Mouse (Mus musculus): ENCODE measurements at regions not wholly inside any gene's neighbourhood (a gene's known extent, or its start where the extent isn't known, plus 50 kb on each side); places are given as distances from the start of the nearest gene placed in this dataset.

GRCm38 (mm10) chr14:31891500-31892185 lies 61.2 kb upstream of the Ankrd28 start:
- Histone ChIP-seq H3K4me1 (peaks cover 15% of the 10 kb centered on the region), H3K9ac (replicated peaks) (no peak overlapping the region), H3K4me3 (no peak overlapping the region), H3K27ac (replicated peaks) (no peak overlapping the region), H3K9me3 (no peaks in the 10 kb centered on the region), H3K36me3 (no peaks in the 10 kb centered on the region), H3K4me2 (replicated peaks) (peak overlapping the region; percentile 27; the same call in 1 of the 2 replicates), H3K27me3 (no peaks in the 10 kb centered on the region)
- ATAC-seq (replicated peaks) = no peak
- 11% methylated on average over 16 of the region's 16 CpGs for WGBS

GRCm38 (mm10) chr14:31892186-31892510 lies 61.7 kb upstream of the Ankrd28 start:
- Histone ChIP-seq H3K27me3 (no peaks in the 10 kb centered on the region), H3K27ac (replicated peaks) (no peak overlapping the region), H3K4me3 (no peak overlapping the region), H3K9ac (replicated peaks) (no peak overlapping the region), H3K4me2 (replicated peaks) (no peak overlapping the region), H3K36me3 (no peaks in the 10 kb centered on the region), H3K9me3 (no peaks in the 10 kb centered on the region), H3K4me1 (peaks cover 15% of the 10 kb centered on the region)
- WGBS = 17% methylated on average over 6 of the region's 6 CpGs
- no peak for ATAC-seq (replicated peaks)

- no peaks in the 10 kb centered on the region for H3K36me3 ChIP-seq
- ATAC-seq (replicated peaks) = no peak
- H3K9me3 ChIP-seq = no peaks in the 10 kb centered on the region
- no peak overlapping the region for H3K9ac ChIP-seq (replicated peaks)
- H3K4me1 ChIP-seq = peaks cover 7% of the 10 kb centered on the region
- no peak overlapping the region for H3K4me3 ChIP-seq
- 86% methylated on average over 1 of the region's 1 CpGs for WGBS
- H3K27ac ChIP-seq (replicated peaks) = no peak overlapping the region
- no peak overlapping the region for H3K4me2 ChIP-seq (replicated peaks)
- no peaks in the 10 kb centered on the region for H3K27me3 ChIP-seq
Observed at GRCm38 (mm10) chr14:31896500-31896899, 66.0 kb upstream of the Ankrd28 start.

GRCm38 (mm10) chr14:31899504-31899903 lies 69.1 kb upstream of the Ankrd28 start:
- no peaks in the 10 kb centered on the region for H3K9me3 ChIP-seq
- H3K4me3 ChIP-seq = no peak overlapping the region
- ATAC-seq (replicated peaks) = no peak
- no peak overlapping the region for H3K4me2 ChIP-seq (replicated peaks)
- peaks cover 9% of the 10 kb centered on the region for H3K4me1 ChIP-seq
- H3K27ac ChIP-seq (replicated peaks) = no peak overlapping the region
- H3K36me3 ChIP-seq = no peaks in the 10 kb centered on the region
- no peaks in the 10 kb centered on the region for H3K27me3 ChIP-seq
- H3K9ac ChIP-seq (replicated peaks) = no peak overlapping the region
- 56% methylated on average over 8 of the region's 8 CpGs for WGBS

- Histone ChIP-seq H3K4me3 (no peak overlapping the region), H3K36me3 (no peaks in the 10 kb centered on the region), H3K27me3 (no peaks in the 10 kb centered on the region), H3K9me3 (no peaks in the 10 kb centered on the region), H3K27ac (replicated peaks) (no peak overlapping the region), H3K4me2 (replicated peaks) (no peak overlapping the region), H3K4me1 (peaks cover 9% of the 10 kb centered on the region), H3K9ac (replicated peaks) (no peak overlapping the region)
- WGBS = 61% methylated on average over 4 of the region's 4 CpGs
- ATAC-seq (replicated peaks) = no peak
Observed at GRCm38 (mm10) chr14:31899906-31900305, 69.5 kb upstream of the Ankrd28 start.

- Histone ChIP-seq H3K27me3 (no peaks in the 10 kb centered on the region), H3K9me3 (no peaks in the 10 kb centered on the region), H3K27ac (replicated peaks) (no peak overlapping the region), H3K9ac (replicated peaks) (no peak overlapping the region), H3K4me2 (replicated peaks) (no peak overlapping the region), H3K36me3 (no peaks in the 10 kb centered on the region), H3K4me3 (no peak overlapping the region), H3K4me1 (peaks cover 9% of the 10 kb centered on the region)
- WGBS = 8% methylated on average over 4 of the region's 4 CpGs
- ATAC-seq (replicated peaks) = no peak
Observed at GRCm38 (mm10) chr14:31901901-31902300, 71.5 kb upstream of the Ankrd28 start.

- Histone ChIP-seq H3K27me3 (no peaks in the 10 kb centered on the region), H3K4me3 (no peak overlapping the region), H3K9me3 (no peaks in the 10 kb centered on the region), H3K4me1 (peaks cover 9% of the 10 kb centered on the region), H3K4me2 (replicated peaks) (no peak overlapping the region), H3K27ac (replicated peaks) (no peak overlapping the region), H3K9ac (replicated peaks) (no peak overlapping the region), H3K36me3 (no peaks in the 10 kb centered on the region)
- ATAC-seq (replicated peaks) = no peak
- 83% methylated on average over 3 of the region's 3 CpGs for WGBS
Observed at GRCm38 (mm10) chr14:31903664-31904063, 73.2 kb upstream of the Ankrd28 start.

- Histone ChIP-seq H3K9me3 (no peaks in the 10 kb centered on the region), H3K4me3 (no peak overlapping the region), H3K36me3 (no peaks in the 10 kb centered on the region), H3K4me1 (no peaks in the 10 kb centered on the region), H3K4me2 (replicated peaks) (no peak overlapping the region), H3K9ac (replicated peaks) (no peak overlapping the region), H3K27me3 (no peaks in the 10 kb centered on the region), H3K27ac (replicated peaks) (no peak overlapping the region)
- no peak for ATAC-seq (replicated peaks)
- 90% methylated on average over 7 of the region's 7 CpGs for WGBS
Observed at GRCm38 (mm10) chr14:31908591-31908990, 78.1 kb upstream of the Ankrd28 start.

GRCm38 (mm10) chr14:31909291-31909690 lies 78.8 kb upstream of the Ankrd28 start:
- H3K4me1 ChIP-seq = no peaks in the 10 kb centered on the region
- no peaks in the 10 kb centered on the region for H3K9me3 ChIP-seq
- H3K36me3 ChIP-seq = no peaks in the 10 kb centered on the region
- WGBS = 80% methylated on average over 4 of the region's 4 CpGs
- no peak overlapping the region for H3K4me2 ChIP-seq (replicated peaks)
- no peaks in the 10 kb centered on the region for H3K27me3 ChIP-seq
- H3K4me3 ChIP-seq = no peak overlapping the region
- no peak overlapping the region for H3K27ac ChIP-seq (replicated peaks)
- no peak for ATAC-seq (replicated peaks)
- H3K9ac ChIP-seq (replicated peaks) = no peak overlapping the region

- Histone ChIP-seq H3K9ac (replicated peaks) (no peak overlapping the region), H3K9me3 (no peaks in the 10 kb centered on the region), H3K4me3 (no peak overlapping the region), H3K4me2 (replicated peaks) (no peak overlapping the region), H3K36me3 (no peaks in the 10 kb centered on the region), H3K4me1 (no peaks in the 10 kb centered on the region), H3K27me3 (no peaks in the 10 kb centered on the region), H3K27ac (replicated peaks) (no peak overlapping the region)
- ATAC-seq (replicated peaks) = no peak
- 93% methylated on average over 2 of the region's 2 CpGs for WGBS
Observed at GRCm38 (mm10) chr14:31910809-31911208, 80.4 kb upstream of the Ankrd28 start.

GRCm38 (mm10) chr14:31918461-31918860 lies 88.0 kb upstream of the Ankrd28 start:
- ATAC-seq (replicated peaks) = no peak
- Histone ChIP-seq H3K4me3 (no peak overlapping the region), H3K9me3 (no peaks in the 10 kb centered on the region), H3K36me3 (no peaks in the 10 kb centered on the region), H3K27ac (replicated peaks) (no peak overlapping the region), H3K4me2 (replicated peaks) (no peak overlapping the region), H3K4me1 (no peaks in the 10 kb centered on the region), H3K27me3 (no peaks in the 10 kb centered on the region), H3K9ac (replicated peaks) (no peak overlapping the region)
- 91% methylated on average over 4 of the region's 4 CpGs for WGBS

GRCm38 (mm10) chr14:31918921-31919320 lies 88.5 kb upstream of the Ankrd28 start:
- no peaks in the 10 kb centered on the region for H3K4me1 ChIP-seq
- no peak overlapping the region for H3K9ac ChIP-seq (replicated peaks)
- no peaks in the 10 kb centered on the region for H3K9me3 ChIP-seq
- no peak for ATAC-seq (replicated peaks)
- H3K27ac ChIP-seq (replicated peaks) = no peak overlapping the region
- H3K4me2 ChIP-seq (replicated peaks) = no peak overlapping the region
- no peaks in the 10 kb centered on the region for H3K27me3 ChIP-seq
- WGBS = 92% methylated on average over 1 of the region's 1 CpGs
- H3K36me3 ChIP-seq = no peaks in the 10 kb centered on the region
- no peak overlapping the region for H3K4me3 ChIP-seq

GRCm38 (mm10) chr14:31929161-31929707 lies 98.8 kb upstream of the Ankrd28 start:
- no peak overlapping the region for H3K9ac ChIP-seq (replicated peaks)
- H3K36me3 ChIP-seq = no peaks in the 10 kb centered on the region
- peaks cover 19% of the 10 kb centered on the region for H3K4me1 ChIP-seq
- no peak overlapping the region for H3K4me3 ChIP-seq
- no peak overlapping the region for H3K4me2 ChIP-seq (replicated peaks)
- no peak for ATAC-seq (replicated peaks)
- H3K27ac ChIP-seq (replicated peaks) = no peak overlapping the region
- no peaks in the 10 kb centered on the region for H3K9me3 ChIP-seq
- WGBS = 70% methylated on average over 12 of the region's 12 CpGs
- no peaks in the 10 kb centered on the region for H3K27me3 ChIP-seq

Data from forebrain, embryonic 15.5 days (tissue).